Mouse (Mus musculus) MEL (cell line): ENCODE measurements around the gene St7l. TPM values are rescaled to one million over a fixed set of nuclear protein-coding genes. Genes with fewer than 3 reads are reported as not detected.

Source experiments
- polyA plus RNA-seq, 2 experiments: library from polyadenylated mRNA; stranded (reverse) in 1 of 2; unstranded in 1 of 2; fragments of >175 nt in 1 of 2; fragments of >200 nt in 1 of 2; gene quantifications; 2 replicates each; pipeline versions ENCODE4 v1.2.1 to v1.2.4; 2012; ENCODE audit warnings: low replicate concordance in 2 of 2, low read depth in 1 of 2; ENCODE audit not compliant: insufficient read length in 2 of 2, insufficient read depth in 1 of 2, missing spikeins in 1 of 2
- total RNA-seq: library from RNA; depleted of rRNA; stranded (reverse); fragments of 300-350 nt; gene quantifications from 2 replicates; pipeline ENCODE4 v1.2.3, GENCODE M21; 2012; rRNA removed

Gene St7l
- total and polyA plus RNA-seq, 3 experiments: 8.0 to 8.6 TPM; not detected in 1

Other genes starting within 250 kb of the St7l start
- 118 and 128 TPM in 2 replicates for gene Slc16a1, start 225.3 kb upstream of the St7l start, total RNA-seq
- gene Slc16a1, start 225.3 kb upstream of the St7l start, polyA plus RNA-seq: 10 to 100 TPM; 43.7 to 96.1 TPM
- gene Ppm1j, start 82.9 kb upstream of the St7l start, total RNA-seq: 0.54 and 2.2 TPM in 2 replicates
- gene Ppm1j, start 82.9 kb upstream of the St7l start, polyA plus RNA-seq: 1 to 10 TPM in 1 of 2 experiments, not detected in 1; 2.7 TPM
- gene Fam19a3, start 82.2 kb upstream of the St7l start, total RNA-seq: not detected in 2 replicates
- gene Fam19a3, start 82.2 kb upstream of the St7l start, polyA plus RNA-seq: under 1 TPM in 1 of 2 experiments, not detected in 1; 0.03 TPM
- gene Rhoc, start 75.6 kb upstream of the St7l start, total RNA-seq: not detected in 2 replicates
- gene Rhoc, start 75.6 kb upstream of the St7l start, polyA plus RNA-seq: under 1 TPM in 1 of 2 experiments, not detected in 1; 0.21 TPM
- 7.1 and 7.6 TPM in 2 replicates for gene Mov10, start 45.4 kb upstream of the St7l start, total RNA-seq
- 10 to 100 TPM in 1 of 2 experiments, not detected in 1; 32.5 TPM for gene Mov10, start 45.4 kb upstream of the St7l start, polyA plus RNA-seq
- gene Capza1, start 500 bp downstream of the St7l start, total RNA-seq: 141 and 171 TPM in 2 replicates
- gene Capza1, start 500 bp downstream of the St7l start, polyA plus RNA-seq: 100 to 1,000 TPM in 1 of 2 experiments, 10 to 100 TPM in 1; 60.2 to 135 TPM
- gene Wnt2b, start 97.9 kb downstream of the St7l start, total RNA-seq: 0.07 TPM in 1 of 2 replicates, not detected in the other
- under 1 TPM in 1 of 2 experiments, not detected in 1; 0.31 TPM for gene Wnt2b, start 97.9 kb downstream of the St7l start, polyA plus RNA-seq
- gene Cttnbp2nl, start 189.1 kb downstream of the St7l start, total RNA-seq: 0.03 and 0.08 TPM in 2 replicates
- gene Cttnbp2nl, start 189.1 kb downstream of the St7l start, polyA plus RNA-seq: under 1 TPM in 1 of 2 experiments, not detected in 1; 0.49 TPM
- gene 4930564D02Rik, start 202.8 kb downstream of the St7l start, total RNA-seq: not detected in 2 replicates
- gene 4930564D02Rik, start 202.8 kb downstream of the St7l start, polyA plus RNA-seq: not detected